Mouse (Mus musculus) liver, postnatal 0 days (tissue): ENCODE results near the gene Ift122. TPM values are rescaled to one million over a fixed set of nuclear protein-coding genes. Genes with fewer than 3 reads are reported as not detected.

Experiments used
- ATAC-seq: fragments of 200-750 bp; cut with Nextera tagmentation; 2 replicates; pipeline ENCODE4 v1.8.0; 2017; ENCODE audit warnings: mild to moderate bottlenecking, moderate library complexity
- DNase-seq: peaks from one replicate; pipeline ENCODE4 v3.0.0-alpha.2; 2016
- H3K27ac ChIP-seq: fragments of 300-500 bp; sonication (generic); 2 replicates; pipeline ENCODE4 v1.5.1; 2014; ENCODE audit warnings: antibody characterized with exemption, moderate library complexity, mild to moderate bottlenecking, low read depth
- H3K27me3 ChIP-seq: fragments of 300-500 bp; sonication (generic); 2 replicates; pipeline ENCODE4 v1.6.1; 2014; ENCODE audit warnings: low read length, control low read depth, mixed read lengths; ENCODE audit not compliant: insufficient read depth
- H3K36me3 ChIP-seq: fragments of 300-500 bp; sonication (generic); replicated peaks from 2 replicates; pipeline ENCODE4 v1.6.1; 2014; ENCODE audit warnings: mild to moderate bottlenecking, control low read depth, low read length, moderate library complexity, mixed read lengths; ENCODE audit not compliant: insufficient read depth
- H3K4me1 ChIP-seq: fragments of 300-500 bp; sonication (generic); 2 replicates; pipeline ENCODE4 v1.6.1; 2014; ENCODE audit warnings: antibody characterized with exemption, mild to moderate bottlenecking, control low read depth; ENCODE audit not compliant: insufficient read depth
- H3K4me2 ChIP-seq: fragments of 300-500 bp; sonication (generic); 2 replicates; pipeline ENCODE4 v1.6.1; 2014; ENCODE audit warnings: low read depth, mild to moderate bottlenecking, low read length, moderate library complexity, mixed read lengths
- H3K4me3 ChIP-seq: fragments of 300-500 bp; sonication (generic); 2 replicates; pipeline ENCODE4 v1.5.1; 2014; ENCODE audit warnings: low read depth, low read length
- H3K9ac ChIP-seq: fragments of 300-500 bp; sonication (generic); replicated peaks from 2 replicates; pipeline ENCODE4 v1.6.1; 2014; ENCODE audit warnings: mild to moderate bottlenecking, moderate library complexity
- H3K9me3 ChIP-seq: fragments of 300-500 bp; sonication (generic); 2 replicates; pipeline ENCODE4 v1.6.1; 2016; ENCODE audit warnings: mild to moderate bottlenecking, control low read depth, low read length, mixed read lengths
- CTCF ChIP-seq: sonication (generic); IDR thresholded peaks from 2 replicates; pipeline ENCODE4 v1.5.1; 2016; ENCODE audit warnings: antibody characterized with exemption, low read depth
- EP300 ChIP-seq: IDR thresholded peaks from 2 replicates; pipeline ENCODE4 v1.6.1; 2016; ENCODE audit warnings: antibody characterized with exemption, low read depth, mild to moderate bottlenecking
- WGBS: fragments of 180-500 bp; shearing (Covaris S2); extraction: QIAGEN DNeasy Blood & Tissue Kit; methylation state at CpG from one replicate; pipeline ENCODE4 v1.1.7; 2014; ENCODE audit not compliant: insufficient replicate concordance; 5-methylcytosine and 5-hydroxymethylcytosine counted together
- polyA plus RNA-seq: library from polyadenylated mRNA; unstranded; fragments of >200 nt; fragmentation: Nextera tagmentation; extraction: Ambion mirVana; gene quantifications from 2 replicates; pipeline ENCODE4 v1.2.1, GENCODE M21; 2015

Ift122 gene
- polyA plus RNA-seq, 1 experiment from 2014 or later = 1.6 TPM

- no peaks in the 10 kb centered on the region for H3K9me3 ChIP-seq
- WGBS = 42% methylated on average over 8 of the region's 8 CpGs
- no peaks in the 10 kb centered on the region for H3K36me3 ChIP-seq
- peaks cover 9% of the 10 kb centered on the region for H3K4me1 ChIP-seq
- H3K27me3 ChIP-seq = no peaks in the 10 kb centered on the region
- DNase-seq = no peak
- H3K4me2 ChIP-seq = no peak overlapping the region
- TF ChIP-seq EP300 (no peak), CTCF (no peak)
- H3K4me3 ChIP-seq = no peak overlapping the region
- ATAC-seq = no peak
- H3K27ac ChIP-seq = no peak overlapping the region
- no peak overlapping the region for H3K9ac ChIP-seq
These were observed 92.4 kb downstream of the Ift122 start for GRCm38 (mm10) chr6:115945633-115946032.

- Histone ChIP-seq H3K4me1 (peaks cover 2% of the 10 kb centered on the region; the same call in 1 of the 2 replicates), H3K4me3 (no peak overlapping the region), H3K9me3 (no peaks in the 10 kb centered on the region), H3K9ac (no peak overlapping the region), H3K4me2 (no peak overlapping the region), H3K27ac (no peak overlapping the region), H3K27me3 (no peaks in the 10 kb centered on the region), H3K36me3 (no peaks in the 10 kb centered on the region)
- DNase-seq = no peak
- no peak for TF ChIP-seq EP300
- 19% methylated on average over 6 of the region's 6 CpGs for WGBS
- no peak for ATAC-seq
These were observed 93.1 kb downstream of the Ift122 start for GRCm38 (mm10) chr6:115946389-115946788.

GRCm38 (mm10) chr6:115954506-115955074, 101.3 kb downstream of the Ift122 start:
- no peak for TF ChIP-seq CTCF
- no peak for TF ChIP-seq EP300
- H3K4me1 ChIP-seq = peaks cover 5% of the 10 kb centered on the region
- H3K36me3 ChIP-seq = no peaks in the 10 kb centered on the region
- DNase-seq (no peak), ATAC-seq (no peak)
- H3K27ac ChIP-seq = no peak overlapping the region
- WGBS = 83% methylated on average over 9 of the region's 9 CpGs
- no peaks in the 10 kb centered on the region for H3K9me3 ChIP-seq
- H3K27me3 ChIP-seq = no peaks in the 10 kb centered on the region
- H3K9ac ChIP-seq = no peak overlapping the region
- H3K4me2 ChIP-seq = no peak overlapping the region
- no peak overlapping the region for H3K4me3 ChIP-seq

GRCm38 (mm10) chr6:115955169-115955568, 101.9 kb downstream of the Ift122 start:
- TF ChIP-seq CTCF (no peak), EP300 (no peak)
- H3K36me3 ChIP-seq = no peaks in the 10 kb centered on the region
- DNase-seq (no peak), ATAC-seq (no peak)
- no peaks in the 10 kb centered on the region for H3K27me3 ChIP-seq
- H3K4me2 ChIP-seq = no peak overlapping the region
- no peaks in the 10 kb centered on the region for H3K9me3 ChIP-seq
- H3K4me1 ChIP-seq = peaks cover 5% of the 10 kb centered on the region
- H3K4me3 ChIP-seq = no peak overlapping the region
- 86% methylated on average over 4 of the region's 4 CpGs for WGBS
- H3K27ac ChIP-seq = no peak overlapping the region
- H3K9ac ChIP-seq = no peak overlapping the region

GRCm38 (mm10) chr6:115955664-115956063, 102.4 kb downstream of the Ift122 start:
- Histone ChIP-seq H3K36me3 (no peaks in the 10 kb centered on the region), H3K4me2 (no peak overlapping the region), H3K9me3 (no peaks in the 10 kb centered on the region), H3K4me3 (no peak overlapping the region), H3K9ac (no peak overlapping the region), H3K27me3 (no peaks in the 10 kb centered on the region), H3K4me1 (peaks cover 5% of the 10 kb centered on the region), H3K27ac (no peak overlapping the region)
- 83% methylated on average over 11 of the region's 11 CpGs for WGBS
- no peak for DNase-seq
- TF ChIP-seq EP300 (no peak), CTCF (no peak)
- ATAC-seq = no peak

GRCm38 (mm10) chr6:115956418-115956921, 103.2 kb downstream of the Ift122 start:
- H3K9ac ChIP-seq = no peak overlapping the region
- H3K4me2 ChIP-seq = no peak overlapping the region
- no peak for TF ChIP-seq EP300
- peak; percentile 19; the same call in 1 of the 2 replicates for TF ChIP-seq CTCF
- no peak overlapping the region for H3K27ac ChIP-seq
- no peaks in the 10 kb centered on the region for H3K36me3 ChIP-seq
- H3K27me3 ChIP-seq = no peaks in the 10 kb centered on the region
- H3K4me3 ChIP-seq = no peak overlapping the region
- H3K9me3 ChIP-seq = no peaks in the 10 kb centered on the region
- peaks cover 5% of the 10 kb centered on the region for H3K4me1 ChIP-seq
- DNase-seq (no peak), ATAC-seq (no peak)
- WGBS = 84% methylated on average over 13 of the region's 13 CpGs
